Mouse (Mus musculus) limb, embryonic 13.5 days (tissue): ENCODE measurements at regions not wholly inside any gene's neighbourhood (a gene's known extent, or its start where the extent isn't known, plus 50 kb on each side); places are given as distances from the start of the nearest gene placed in this dataset.

Experiments used
- ATAC-seq: fragments of 200-750 bp; cut with Nextera tagmentation; 2 replicates; pipeline ENCODE4 v1.8.0; 2017; ENCODE audit warnings: low read depth, moderate number of reproducible peaks, moderate TSS enrichment; ENCODE audit not compliant: low FRiP score
- H3K27ac ChIP-seq: fragments of 300-500 bp; sonication (generic); 2 replicates; pipeline ENCODE4 v1.5.1; 2015; ENCODE audit warnings: inconsistent platforms, mild to moderate bottlenecking, moderate library complexity
- H3K27me3 ChIP-seq: fragments of 300-500 bp; sonication (generic); 2 replicates; pipeline ENCODE4 v1.6.1; 2015; ENCODE audit warnings: mild to moderate bottlenecking, inconsistent platforms
- H3K36me3 ChIP-seq: fragments of 300-500 bp; sonication (generic); 2 replicates; pipeline ENCODE4 v1.6.1; 2015; ENCODE audit warnings: inconsistent platforms, mild to moderate bottlenecking, moderate library complexity
- H3K4me1 ChIP-seq: fragments of 300-500 bp; sonication (generic); 2 replicates; pipeline ENCODE4 v1.6.1; 2015; ENCODE audit warnings: inconsistent platforms
- H3K4me2 ChIP-seq: fragments of 300-500 bp; sonication (generic); replicated peaks from 2 replicates; pipeline ENCODE4 v1.6.1; 2015; ENCODE audit warnings: inconsistent platforms, mild to moderate bottlenecking, moderate library complexity
- H3K4me3 ChIP-seq: fragments of 300-500 bp; sonication (generic); 2 replicates; pipeline ENCODE4 v1.5.1; 2015; ENCODE audit warnings: moderate library complexity, mild to moderate bottlenecking, inconsistent platforms
- H3K9ac ChIP-seq: fragments of 300-500 bp; sonication (generic); 2 replicates; pipeline ENCODE4 v1.6.1; 2015; ENCODE audit warnings: mild to moderate bottlenecking, inconsistent platforms
- H3K9me3 ChIP-seq: fragments of 300-500 bp; sonication (generic); 2 replicates; pipeline ENCODE4 v1.6.1; 2016; ENCODE audit warnings: inconsistent platforms
- WGBS: fragments of 180-500 bp; shearing (Covaris S2); methylation state at CpG from one replicate; pipeline ENCODE4 v1.1.7; 2015; 5-methylcytosine and 5-hydroxymethylcytosine counted together

DNA sequence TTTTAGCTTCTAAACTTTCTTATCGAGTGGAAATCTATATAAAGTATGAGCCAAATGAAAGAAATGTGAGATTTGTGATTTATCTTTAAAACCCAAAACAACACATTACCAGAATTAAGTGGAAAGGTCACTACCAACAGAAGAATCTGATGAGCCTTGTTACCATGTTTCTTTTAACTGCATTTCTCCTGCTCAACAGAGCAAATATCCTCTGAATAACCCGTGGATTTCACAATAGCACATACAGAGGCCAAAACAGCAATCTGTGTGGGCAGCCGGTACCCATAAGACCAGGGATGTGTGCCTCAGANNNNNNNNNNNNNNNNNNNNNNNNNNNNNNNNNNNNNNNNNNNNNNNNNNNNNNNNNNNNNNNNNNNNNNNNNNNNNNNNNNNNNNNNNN lies 85.3 kb downstream of the 4930444P10Rik start:
- Histone ChIP-seq H3K9ac (no peak overlapping the region), H3K36me3 (no peaks in the 10 kb centered on the region), H3K4me3 (no peak overlapping the region), H3K27ac (no peak overlapping the region), H3K4me1 (no peaks in the 10 kb centered on the region), H3K9me3 (no peaks in the 10 kb centered on the region), H3K4me2 (no peak overlapping the region), H3K27me3 (no peaks in the 10 kb centered on the region)
- no peak for ATAC-seq
- 76% methylated on average over 3 of the region's 3 CpGs for WGBS

DNA sequence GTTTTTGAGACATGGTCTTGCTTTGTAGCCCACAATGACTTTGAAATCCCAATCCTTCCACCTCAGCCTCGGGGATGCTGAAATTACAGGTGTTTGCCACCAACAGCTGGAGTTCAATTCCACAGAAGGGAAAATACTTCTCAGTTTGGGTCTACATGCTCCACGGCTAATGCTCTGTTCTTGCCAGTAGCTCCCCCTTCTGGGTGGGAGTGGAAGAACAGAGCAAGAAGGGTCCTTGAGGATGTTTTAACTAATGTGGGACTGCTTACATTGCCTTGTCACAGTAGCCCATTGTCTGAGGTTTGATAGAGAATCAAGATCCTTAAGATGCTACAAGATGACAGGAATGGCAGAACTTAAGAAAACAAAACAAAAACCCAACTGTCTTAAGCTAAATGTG lies 86.2 kb downstream of the 4930444P10Rik start:
- Histone ChIP-seq H3K9ac (no peak overlapping the region), H3K4me2 (no peak overlapping the region), H3K4me3 (no peak overlapping the region), H3K27ac (no peak overlapping the region), H3K36me3 (no peaks in the 10 kb centered on the region), H3K9me3 (no peaks in the 10 kb centered on the region), H3K4me1 (no peaks in the 10 kb centered on the region), H3K27me3 (no peaks in the 10 kb centered on the region)
- WGBS = 71% methylated on average over 2 of the region's 2 CpGs
- no peak for ATAC-seq

DNA sequence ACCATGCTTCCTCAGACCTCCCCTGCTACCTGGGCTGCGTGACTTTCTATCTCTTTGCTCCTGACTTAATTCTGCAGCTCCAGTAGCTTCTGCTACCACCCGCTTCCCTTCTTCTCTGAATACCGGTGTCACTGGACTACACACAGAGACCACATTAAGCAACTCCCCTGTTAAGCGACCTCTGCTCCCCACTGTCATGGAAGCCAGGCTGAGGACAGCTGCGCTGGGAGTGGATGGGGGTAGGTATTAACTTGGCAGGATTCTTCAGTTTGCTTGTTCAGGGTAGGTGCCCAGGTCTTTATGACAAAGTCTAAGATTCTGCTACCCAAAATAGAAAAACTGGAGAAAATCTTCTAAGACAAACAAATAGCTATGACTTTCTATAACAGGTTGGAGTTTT lies 96.0 kb downstream of the 4930444P10Rik start:
- H3K27me3 ChIP-seq = no peaks in the 10 kb centered on the region
- 77% methylated on average over 5 of the region's 5 CpGs for WGBS
- ATAC-seq = no peak
- no peak overlapping the region for H3K9ac ChIP-seq
- no peaks in the 10 kb centered on the region for H3K9me3 ChIP-seq
- H3K36me3 ChIP-seq = no peaks in the 10 kb centered on the region
- no peak overlapping the region for H3K4me3 ChIP-seq
- no peak overlapping the region for H3K4me2 ChIP-seq
- no peak overlapping the region for H3K27ac ChIP-seq
- 0 out of 2 replicates have a peak, but pooled peaks cover 4% of the 10 kb centered on the region for H3K4me1 ChIP-seq

DNA sequence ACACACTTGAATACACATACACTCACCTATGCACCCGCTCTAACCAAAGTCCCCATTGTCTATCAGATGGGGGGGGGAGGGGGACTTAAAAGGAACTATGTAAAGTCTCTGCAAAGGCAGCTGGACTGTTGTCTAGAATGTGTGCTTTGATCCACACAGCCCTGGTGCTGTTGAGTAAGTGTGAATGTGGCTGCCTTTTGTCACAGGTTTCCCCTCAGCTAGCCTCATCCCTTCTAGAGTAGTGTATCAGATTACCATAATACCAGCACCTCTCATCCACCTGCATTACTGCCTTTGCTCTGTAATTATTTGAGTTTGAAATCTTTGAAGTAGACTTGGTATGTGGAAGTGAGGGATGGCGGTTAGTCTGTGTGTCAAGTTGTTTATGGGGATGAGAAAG lies 96.8 kb downstream of the 4930444P10Rik start:
- H3K4me1 ChIP-seq = 0 out of 2 replicates have a peak, but pooled peaks cover 4% of the 10 kb centered on the region
- no peak for ATAC-seq
- no peak overlapping the region for H3K4me2 ChIP-seq
- no peak overlapping the region for H3K9ac ChIP-seq
- H3K27ac ChIP-seq = no peak overlapping the region
- no peaks in the 10 kb centered on the region for H3K27me3 ChIP-seq
- H3K4me3 ChIP-seq = no peak overlapping the region
- 56% methylated on average over 2 of the region's 2 CpGs for WGBS
- no peaks in the 10 kb centered on the region for H3K36me3 ChIP-seq
- H3K9me3 ChIP-seq = no peaks in the 10 kb centered on the region

DNA sequence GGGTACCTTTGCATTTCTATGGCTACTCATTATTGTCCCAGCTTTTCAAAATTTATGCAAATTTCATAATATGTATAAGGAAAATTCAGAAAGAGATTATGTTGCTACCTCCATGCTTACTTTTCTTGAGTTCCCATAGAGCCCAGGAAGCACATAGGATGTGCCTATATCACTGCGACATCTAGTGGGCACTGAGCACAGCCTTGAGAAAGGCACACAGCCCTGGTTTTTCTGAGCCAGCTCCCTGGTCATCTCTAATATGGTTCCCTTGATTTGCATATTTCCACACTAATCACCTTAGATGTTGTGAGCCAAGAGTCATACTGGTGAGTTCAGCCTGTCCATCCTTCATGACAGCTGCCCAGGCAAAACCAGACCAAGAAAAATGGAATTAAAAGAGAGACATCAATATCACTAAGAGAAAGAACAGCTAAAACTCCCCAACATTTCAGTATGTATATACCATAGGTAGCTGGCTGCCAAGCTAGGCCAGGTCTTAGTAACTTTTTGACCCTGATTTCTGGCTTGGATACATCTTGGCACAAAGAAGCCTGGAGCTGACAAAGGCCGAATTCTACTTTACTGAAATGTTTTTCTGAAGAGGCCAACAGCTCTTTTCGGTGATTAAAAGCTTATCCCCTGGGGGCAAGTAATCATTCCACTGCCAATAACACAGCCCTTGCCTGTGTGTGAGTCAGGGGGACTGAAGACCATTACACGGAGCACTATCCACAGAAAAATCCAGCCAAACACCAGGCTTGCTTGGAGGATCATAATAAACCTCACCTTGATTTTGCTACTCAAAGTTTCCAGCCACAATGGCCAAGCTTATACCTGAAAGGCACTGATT lies 99.3 kb downstream of the 4930444P10Rik start:
- no peaks in the 10 kb centered on the region for H3K36me3 ChIP-seq
- H3K4me1 ChIP-seq = 0 out of 2 replicates have a peak, but pooled peaks cover 4% of the 10 kb centered on the region
- no peaks in the 10 kb centered on the region for H3K27me3 ChIP-seq
- 30% methylated on average over 4 of the region's 4 CpGs for WGBS
- H3K4me3 ChIP-seq = no peak overlapping the region
- H3K9me3 ChIP-seq = no peaks in the 10 kb centered on the region
- peak; percentile 66; the same call in 1 of the 2 replicates for ATAC-seq
- no peak overlapping the region for H3K27ac ChIP-seq
- H3K9ac ChIP-seq = no peak overlapping the region
- H3K4me2 ChIP-seq = no peak overlapping the region

DNA sequence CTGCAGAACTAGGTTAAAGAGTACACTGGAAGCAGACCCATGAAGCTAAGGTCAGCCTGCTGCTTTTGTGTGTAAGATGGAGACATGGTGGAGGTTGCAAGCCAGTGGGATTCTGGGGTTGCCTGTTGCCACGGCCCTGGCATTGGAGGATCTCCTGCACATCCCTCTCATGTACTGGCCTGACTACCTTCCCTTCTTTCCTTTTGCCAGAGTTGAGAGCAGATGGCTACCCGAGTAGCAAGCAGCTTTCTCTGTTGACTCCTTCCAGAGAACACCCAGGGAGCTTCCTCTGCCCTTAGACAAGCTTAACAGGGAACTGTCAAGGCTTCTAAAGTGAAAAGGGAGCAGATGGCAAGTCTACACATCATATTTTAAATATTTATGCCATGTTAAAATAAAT lies 102.1 kb downstream of the 4930444P10Rik start:
- H3K9me3 ChIP-seq = no peaks in the 10 kb centered on the region
- no peak overlapping the region for H3K4me3 ChIP-seq
- no peak overlapping the region for H3K27ac ChIP-seq
- no peaks in the 10 kb centered on the region for H3K36me3 ChIP-seq
- no peak overlapping the region for H3K4me2 ChIP-seq
- 0 out of 2 replicates have a peak, but pooled peaks cover 4% of the 10 kb centered on the region for H3K4me1 ChIP-seq
- no peak for ATAC-seq
- WGBS = 60% methylated on average over 2 of the region's 2 CpGs
- H3K27me3 ChIP-seq = no peaks in the 10 kb centered on the region
- no peak overlapping the region for H3K9ac ChIP-seq

DNA sequence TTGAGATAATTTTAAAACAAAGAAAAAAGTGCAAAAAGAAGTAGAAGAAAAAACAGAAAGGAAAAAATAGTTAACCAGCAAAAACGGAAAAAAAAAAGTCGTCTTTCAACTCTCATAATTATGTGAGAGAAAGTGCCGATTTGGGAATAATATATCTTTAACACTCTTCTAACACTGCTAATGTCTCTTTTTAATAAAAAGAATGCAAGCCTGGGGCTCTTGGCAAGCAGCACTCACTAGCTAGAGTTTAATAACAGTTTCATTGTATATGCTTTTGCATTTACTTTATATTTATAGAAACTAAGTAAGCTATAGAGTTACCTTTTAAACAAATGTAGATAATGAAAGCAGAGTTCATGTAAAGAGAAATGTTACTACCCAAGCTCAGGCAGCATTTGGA lies 107.5 kb downstream of the 4930444P10Rik start:
- 0 out of 2 replicates have a peak, but pooled peaks cover 6% of the 10 kb centered on the region for H3K4me1 ChIP-seq
- peak overlapping the region; percentile 34; the same call in 1 of the 2 replicates for H3K27ac ChIP-seq
- H3K27me3 ChIP-seq = no peaks in the 10 kb centered on the region
- 44% methylated on average over 3 of the region's 3 CpGs for WGBS
- peak; percentile 74 for ATAC-seq
- H3K4me3 ChIP-seq = no peak overlapping the region
- no peaks in the 10 kb centered on the region for H3K9me3 ChIP-seq
- no peaks in the 10 kb centered on the region for H3K36me3 ChIP-seq
- H3K9ac ChIP-seq = no peak overlapping the region
- no peak overlapping the region for H3K4me2 ChIP-seq

DNA sequence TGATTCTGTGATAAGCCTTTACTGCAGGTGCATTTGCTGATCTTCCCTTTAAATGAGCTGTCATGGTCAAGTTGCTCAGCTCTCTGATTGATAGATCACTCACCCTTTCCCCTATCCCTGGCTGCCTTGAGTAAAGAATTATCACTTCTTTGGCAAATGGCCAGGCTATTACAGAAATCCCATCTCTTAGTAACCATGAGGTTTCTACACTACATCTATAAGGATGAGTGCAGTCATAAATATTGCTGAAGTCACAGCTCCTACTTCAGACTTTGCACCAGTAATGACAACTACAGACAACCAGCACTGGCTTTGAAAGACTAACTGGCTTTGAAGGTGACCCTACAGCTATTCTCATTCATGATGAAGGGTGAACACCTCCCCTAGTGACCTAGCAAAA lies 113.8 kb downstream of the 4930444P10Rik start:
- Histone ChIP-seq H3K9me3 (no peaks in the 10 kb centered on the region), H3K27me3 (no peaks in the 10 kb centered on the region), H3K27ac (no peak overlapping the region), H3K4me1 (no peaks in the 10 kb centered on the region), H3K4me3 (no peak overlapping the region), H3K9ac (no peak overlapping the region), H3K36me3 (no peaks in the 10 kb centered on the region), H3K4me2 (no peak overlapping the region)
- ATAC-seq = no peak

DNA sequence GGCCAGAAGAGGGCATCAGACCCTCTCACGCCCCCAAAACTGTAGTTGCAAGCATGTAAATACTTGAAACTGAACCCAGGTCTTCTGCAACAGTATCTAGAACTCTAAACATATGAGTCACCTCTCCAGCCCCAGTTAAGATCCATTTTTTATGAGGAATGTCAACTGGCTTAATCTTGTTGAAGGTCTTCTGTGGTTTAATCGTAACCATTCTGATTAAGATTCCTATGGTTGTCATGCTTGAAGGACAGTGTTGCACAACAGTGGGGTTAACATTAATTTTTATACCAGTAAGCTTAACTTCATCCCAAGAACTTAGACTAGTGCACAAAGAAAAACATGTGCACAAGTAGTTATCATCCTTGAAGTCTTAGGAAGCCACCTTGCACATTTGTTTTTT lies 133.5 kb downstream of the 4930444P10Rik start:
- Histone ChIP-seq H3K9me3 (no peaks in the 10 kb centered on the region), H3K27ac (no peak overlapping the region), H3K4me2 (no peak overlapping the region), H3K4me3 (no peak overlapping the region), H3K4me1 (peaks cover 3% of the 10 kb centered on the region; the same call in 1 of the 2 replicates), H3K36me3 (no peaks in the 10 kb centered on the region), H3K9ac (no peak overlapping the region), H3K27me3 (no peaks in the 10 kb centered on the region)
- WGBS = 75% methylated on average over 2 of the region's 2 CpGs
- ATAC-seq = no peak

DNA sequence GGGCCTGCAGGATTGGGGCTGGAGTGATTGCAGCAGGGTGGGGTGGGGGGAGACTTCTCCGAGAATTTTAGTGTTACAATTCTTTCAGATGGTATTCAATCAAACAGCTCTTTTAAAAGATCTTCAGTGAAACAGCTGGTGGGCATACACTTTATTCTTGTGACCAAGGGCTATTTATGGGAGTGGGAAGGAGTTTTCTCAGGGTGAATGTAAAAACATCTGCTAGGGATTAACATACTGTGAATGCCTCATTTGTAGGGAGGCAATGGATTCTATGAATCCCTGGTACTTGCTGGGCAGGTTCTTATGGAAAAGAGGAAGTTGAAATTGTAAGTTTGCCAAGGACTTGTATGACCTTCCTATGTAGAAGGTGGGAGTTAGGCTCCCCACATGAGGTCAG lies 134.5 kb downstream of the 4930444P10Rik start:
- no peaks in the 10 kb centered on the region for H3K27me3 ChIP-seq
- peak; percentile 59; the same call in 1 of the 2 replicates for ATAC-seq
- 13% methylated on average over 1 of the region's 1 CpGs for WGBS
- H3K4me1 ChIP-seq = peaks cover 3% of the 10 kb centered on the region; the same call in 1 of the 2 replicates
- H3K36me3 ChIP-seq = no peaks in the 10 kb centered on the region
- H3K4me2 ChIP-seq = no peak overlapping the region
- no peak overlapping the region for H3K27ac ChIP-seq
- H3K4me3 ChIP-seq = no peak overlapping the region
- no peak overlapping the region for H3K9ac ChIP-seq
- H3K9me3 ChIP-seq = no peaks in the 10 kb centered on the region

DNA sequence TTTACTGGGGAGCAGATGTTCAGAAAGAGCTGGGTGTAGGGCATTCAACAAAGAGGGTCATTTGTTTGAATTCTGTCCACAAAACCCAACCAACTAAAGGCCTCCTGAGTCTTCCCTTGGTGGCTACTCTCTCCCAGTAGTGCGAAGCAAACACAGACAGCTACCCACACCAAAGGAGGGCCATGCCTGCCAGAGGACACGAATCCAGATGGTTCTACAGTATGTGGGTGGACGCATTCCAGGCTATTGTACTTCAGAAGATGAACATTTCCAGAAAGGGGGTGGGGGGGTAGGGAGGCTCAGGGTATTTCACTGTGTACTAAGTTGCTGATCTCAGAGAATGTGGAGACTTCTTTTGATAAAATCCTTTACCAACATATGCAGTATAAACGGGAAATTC lies 149.5 kb downstream of the 4930444P10Rik start:
- no peak overlapping the region for H3K9ac ChIP-seq
- H3K36me3 ChIP-seq = no peaks in the 10 kb centered on the region
- H3K9me3 ChIP-seq = no peaks in the 10 kb centered on the region
- H3K4me1 ChIP-seq = no peaks in the 10 kb centered on the region
- no peaks in the 10 kb centered on the region for H3K27me3 ChIP-seq
- 82% methylated on average over 4 of the region's 4 CpGs for WGBS
- no peak for ATAC-seq
- no peak overlapping the region for H3K4me2 ChIP-seq
- H3K27ac ChIP-seq = no peak overlapping the region
- no peak overlapping the region for H3K4me3 ChIP-seq

DNA sequence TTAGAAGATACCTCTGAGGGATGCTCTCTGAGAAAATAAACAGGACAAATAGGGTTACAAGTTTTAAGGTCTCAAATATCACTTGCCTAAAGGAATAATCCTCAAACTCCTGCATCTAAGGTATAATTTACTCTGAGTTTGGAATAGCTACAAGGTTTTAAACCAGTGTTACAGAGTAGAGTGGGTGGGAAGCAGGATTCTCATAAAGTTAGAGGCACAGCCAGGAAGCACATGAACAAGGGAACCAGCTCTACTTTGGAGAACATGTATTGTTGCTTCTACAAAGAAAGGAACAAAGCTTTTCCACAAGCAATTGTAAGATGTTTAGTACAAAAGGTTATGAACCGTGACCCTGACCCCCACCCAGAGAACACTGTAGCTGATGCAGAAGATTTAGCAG lies 150.1 kb downstream of the 4930444P10Rik start:
- Histone ChIP-seq H3K27ac (no peak overlapping the region), H3K4me3 (no peak overlapping the region), H3K36me3 (no peaks in the 10 kb centered on the region), H3K9ac (no peak overlapping the region), H3K9me3 (no peaks in the 10 kb centered on the region), H3K4me2 (no peak overlapping the region), H3K4me1 (no peaks in the 10 kb centered on the region), H3K27me3 (no peaks in the 10 kb centered on the region)
- WGBS = 81% methylated on average over 1 of the region's 1 CpGs
- ATAC-seq = no peak
